Mouse (Mus musculus) 3T3-L1 (cell line): ENCODE measurements around the gene Irf3.
"Not testable (repeated sequence)": the region's sequence is repeated elsewhere in the genome, so short reads cannot be mapped to it uniquely, and the experiment has no call there.

Source experiments
- DNase-seq: peaks from one replicate; pipeline ENCODE4 v3.0.0-alpha.2; 2015; ENCODE audit warnings: low read depth, low spot score

Gene Irf3

GRCm38 (mm10) chr7:45007846-45008245 is 10.4 kb downstream of the Irf3 start:
- DNase-seq, result no peak

DNA sequence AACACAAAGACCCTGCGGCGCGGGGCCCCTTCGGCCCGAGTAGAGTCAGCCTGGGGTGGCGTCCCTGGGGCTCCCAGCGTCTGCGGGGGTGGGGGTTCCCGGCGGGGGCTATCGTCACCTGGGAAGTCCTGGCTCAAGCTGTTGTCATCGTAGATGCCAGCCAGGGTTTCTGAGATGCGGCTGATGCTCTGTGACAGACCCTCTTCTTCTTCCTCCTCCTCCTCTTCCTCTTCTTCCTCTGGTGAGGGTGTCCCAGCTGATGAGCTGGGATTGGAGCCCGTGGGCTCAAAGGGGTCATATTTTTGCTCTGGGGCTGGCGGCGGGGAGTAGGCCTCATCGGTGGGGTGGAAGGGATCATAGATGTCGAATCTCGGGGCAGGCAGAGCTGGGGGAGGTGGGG is 11.0 kb downstream of the Irf3 start:
- no peak for DNase-seq

- DNase-seq, result no peak
These were observed 14.6 kb downstream of the Irf3 start for GRCm38 (mm10) chr7:45012011-45012410.

GRCm38 (mm10) chr7:45012824-45013223 is 15.4 kb downstream of the Irf3 start:
- DNase-seq, result no peak

- no peak for DNase-seq
These were observed 16.1 kb downstream of the Irf3 start for GRCm38 (mm10) chr7:45013366-45014095.

DNA sequence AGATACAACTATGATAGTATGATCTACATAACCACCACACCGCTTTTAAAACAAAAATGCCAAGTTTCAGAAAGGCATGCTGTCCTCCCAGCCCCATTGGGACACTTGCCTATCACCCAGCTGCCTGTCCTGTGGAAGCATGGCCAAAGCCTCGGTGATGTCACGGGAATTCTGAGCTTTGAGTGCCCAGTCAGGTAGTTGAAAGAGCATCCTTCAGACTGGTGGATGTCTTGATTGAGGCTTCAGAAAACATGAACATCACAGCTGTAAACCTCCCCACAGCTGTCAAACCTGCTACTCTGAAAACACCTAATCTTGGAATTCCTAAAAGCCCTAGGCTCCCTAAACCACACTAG is 16.6 kb downstream of the Irf3 start:
- DNase-seq, result no peak

GRCm38 (mm10) chr7:45015344-45015956 is 18.0 kb downstream of the Irf3 start:
- no peak for DNase-seq

GRCm38 (mm10) chr7:45015957-45016612 is 18.6 kb downstream of the Irf3 start, which contains the start of gene Scaf1:
Gene Scaf1, minus strand, starts transcription at chr7:45016363.
- DNase-seq, result peak; percentile 98

GRCm38 (mm10) chr7:45016761-45017160 is 19.3 kb downstream of the Irf3 start:
- DNase-seq, result no peak

GRCm38 (mm10) chr7:45017242-45018061 is 20.0 kb downstream of the Irf3 start, which contains the start of gene Rras:
Gene Rras, plus strand, starts transcription at chr7:45017961.
- peak; percentile 100 for DNase-seq

GRCm38 (mm10) chr7:45019031-45019571 is 21.7 kb downstream of the Irf3 start:
- DNase-seq, result peak; percentile 95

DNA sequence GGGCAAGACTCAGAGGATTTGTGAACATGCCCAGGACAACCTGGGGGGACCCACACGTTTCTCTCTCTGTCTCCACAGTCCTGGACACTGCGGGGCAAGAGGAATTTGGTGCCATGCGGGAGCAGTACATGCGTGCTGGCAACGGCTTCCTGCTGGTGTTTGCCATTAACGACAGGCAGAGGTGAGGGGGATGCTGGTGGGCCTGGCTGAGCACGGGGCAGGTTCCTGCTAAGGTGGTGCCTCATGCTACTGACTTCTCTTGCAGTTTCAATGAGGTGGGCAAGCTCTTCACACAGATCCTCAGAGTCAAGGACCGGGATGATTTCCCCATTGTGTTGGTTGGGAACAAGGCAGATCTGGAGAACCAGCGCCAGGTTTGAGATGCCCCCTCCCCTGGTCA is 22.8 kb downstream of the Irf3 start:
- no peak for DNase-seq

DNA sequence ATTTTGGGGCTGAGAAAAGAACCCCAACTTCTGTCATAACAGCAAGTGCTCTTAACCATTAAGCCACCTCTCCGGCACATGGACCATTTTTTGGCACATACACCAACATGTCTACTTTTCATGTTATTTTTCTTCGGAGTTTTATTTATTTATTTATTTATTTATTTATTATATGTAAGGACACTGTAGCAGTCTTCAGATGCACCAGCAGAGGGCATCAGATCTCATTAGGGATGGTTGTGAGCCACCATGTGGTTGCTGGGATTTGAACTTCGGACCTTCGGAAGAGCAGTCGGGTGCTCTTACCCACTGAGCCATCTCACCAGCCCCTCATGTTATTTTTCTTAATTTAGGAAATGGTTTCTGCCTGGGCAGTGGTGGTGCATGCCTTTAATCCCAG is 26.3 kb downstream of the Irf3 start:
- not testable (repeated sequence) for DNase-seq

GRCm38 (mm10) chr7:45024281-45025248 is 27.1 kb downstream of the Irf3 start:
- no peak for DNase-seq

DNA sequence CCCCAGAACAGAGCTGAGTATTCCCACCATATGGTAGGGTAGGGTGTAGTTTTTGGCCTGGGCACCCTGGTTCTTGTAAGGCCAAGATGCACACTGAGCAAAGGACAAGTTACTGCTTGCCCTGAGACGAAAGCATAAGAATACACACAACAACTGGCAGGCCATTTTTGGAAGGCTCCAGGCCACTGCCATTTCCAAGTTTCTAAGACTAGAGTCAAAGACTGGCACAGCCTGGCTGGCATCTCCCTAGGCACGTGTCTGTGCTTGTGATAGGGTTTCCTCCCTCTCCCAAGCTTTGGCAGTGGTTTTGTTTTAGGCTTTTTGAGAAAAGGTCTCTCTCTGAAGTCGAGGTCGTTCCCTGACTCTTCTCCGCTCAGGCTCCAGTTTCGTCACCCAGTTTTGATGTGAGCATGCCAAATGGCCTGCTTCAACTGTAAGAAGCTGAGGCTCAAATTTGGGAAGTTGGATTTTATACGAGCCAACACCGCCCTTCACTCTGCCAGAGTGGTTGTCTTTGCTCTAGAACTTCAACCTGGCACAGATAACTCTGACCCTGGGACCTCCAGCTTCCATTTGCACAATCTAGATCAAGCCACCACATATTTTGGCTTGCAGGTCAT is 28.3 kb downstream of the Irf3 start:
- DNase-seq, result no peak

DNA sequence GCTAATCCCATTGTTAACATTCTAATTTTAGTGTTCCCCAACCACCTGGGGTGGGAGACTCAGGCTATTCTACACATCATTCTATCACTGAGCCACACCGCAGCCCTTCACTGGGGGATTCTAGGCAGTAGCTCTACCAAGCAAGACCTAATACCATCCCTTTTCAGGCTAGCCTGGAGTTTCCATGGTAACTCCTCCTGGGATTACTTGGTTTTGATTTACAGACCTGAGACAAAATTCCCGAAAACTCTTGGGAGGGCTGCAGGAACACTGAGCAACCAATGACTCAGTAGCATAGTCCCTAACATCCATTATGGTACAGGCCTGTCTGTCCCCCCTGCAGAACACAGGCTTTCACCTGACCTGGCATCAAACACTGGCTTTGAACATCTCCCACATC is 28.8 kb downstream of the Irf3 start:
- no peak for DNase-seq

- DNase-seq, result no peak
These were observed 30.3 kb downstream of the Irf3 start for GRCm38 (mm10) chr7:45027761-45028160.

- no peak for DNase-seq
These were observed 30.9 kb downstream of the Irf3 start for GRCm38 (mm10) chr7:45028351-45028750.

- no peak for DNase-seq
These were observed 32.5 kb downstream of the Irf3 start for GRCm38 (mm10) chr7:45029995-45030394.

DNA sequence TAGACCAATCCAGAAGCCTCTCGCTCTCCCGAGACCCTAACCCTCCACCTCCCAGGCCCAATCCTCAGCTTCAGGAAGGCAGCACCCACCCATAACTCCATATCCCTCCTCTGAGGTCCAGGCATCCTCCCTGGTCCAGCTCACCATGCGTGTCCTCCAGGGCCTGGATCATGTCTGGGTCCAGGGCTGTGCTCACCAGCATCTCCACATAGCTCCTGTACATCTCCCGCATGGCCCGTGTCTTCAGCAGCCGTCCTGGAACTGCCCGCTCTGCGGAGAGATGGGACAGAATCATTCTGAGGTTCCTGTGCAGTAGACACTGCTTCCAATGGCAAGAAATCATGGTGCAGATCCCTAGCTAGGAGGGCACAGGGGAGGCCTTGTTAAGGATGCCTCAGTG is 33.4 kb downstream of the Irf3 start:
- DNase-seq, result no peak
